Mouse (Mus musculus) liver, embryonic 15.5 days (tissue): ENCODE measurements around the gene Nup85. TPM values are rescaled to one million over a fixed set of nuclear protein-coding genes. Genes with fewer than 3 reads are reported as not detected.

ENCODE experiments used
- ATAC-seq: fragments of 200-750 bp; cut with Nextera tagmentation; 2 replicates; pipeline ENCODE4 v1.8.0; 2017; ENCODE audit warnings: moderate number of reproducible peaks, mild to moderate bottlenecking, moderate library complexity; ENCODE audit not compliant: insufficient read depth
- H3K27ac ChIP-seq: fragments of 300-500 bp; sonication (generic); replicated peaks from 2 replicates; pipeline ENCODE4 v1.5.1; 2015; ENCODE audit warnings: mild to moderate bottlenecking, inconsistent platforms
- H3K27me3 ChIP-seq: fragments of 300-500 bp; sonication (generic); 2 replicates; pipeline ENCODE4 v1.6.1; 2015; ENCODE audit warnings: mild to moderate bottlenecking, inconsistent platforms
- H3K36me3 ChIP-seq: fragments of 300-500 bp; sonication (generic); replicated peaks from 2 replicates; pipeline ENCODE4 v1.6.1; 2015; ENCODE audit warnings: moderate library complexity, mild to moderate bottlenecking, inconsistent platforms
- H3K4me1 ChIP-seq: fragments of 300-500 bp; sonication (generic); replicated peaks from 2 replicates; pipeline ENCODE4 v1.6.1; 2015; ENCODE audit warnings: inconsistent platforms
- H3K4me2 ChIP-seq: fragments of 300-500 bp; sonication (generic); 2 replicates; pipeline ENCODE4 v1.6.1; 2015; ENCODE audit warnings: moderate library complexity, mild to moderate bottlenecking, inconsistent platforms
- H3K4me3 ChIP-seq: fragments of 300-500 bp; sonication (generic); replicated peaks from 2 replicates; pipeline ENCODE4 v1.5.1; 2015; ENCODE audit warnings: mild to moderate bottlenecking, inconsistent platforms
- H3K9ac ChIP-seq: fragments of 300-500 bp; sonication (generic); 2 replicates; pipeline ENCODE4 v1.6.1; 2015; ENCODE audit warnings: moderate library complexity, mild to moderate bottlenecking, inconsistent platforms
- H3K9me3 ChIP-seq: fragments of 300-500 bp; sonication (generic); replicated peaks from 2 replicates; pipeline ENCODE4 v1.6.1; 2016; ENCODE audit warnings: inconsistent platforms
- WGBS: fragments of 180-500 bp; shearing (Covaris S2); methylation state at CpG from one replicate; pipeline ENCODE4 v1.1.7; 2015; ENCODE audit warnings: mixed read lengths; ENCODE audit not compliant: insufficient replicate concordance; 5-methylcytosine and 5-hydroxymethylcytosine counted together
- polyA plus RNA-seq: library from polyadenylated mRNA; unstranded; fragments of >200 nt; fragmentation: Nextera tagmentation; extraction: Ambion mirVana; gene quantifications from 2 replicates; pipeline ENCODE4 v1.2.1, GENCODE M21; 2015

Gene Nup85
- polyA plus RNA-seq, 1 experiment from 2014 or later: 111 TPM

- peak; percentile 76 for ATAC-seq
- Histone ChIP-seq H3K9ac (peak overlapping the region; percentile 99), H3K4me1 (peaks cover 44% of the 10 kb centered on the region), H3K27me3 (no peaks in the 10 kb centered on the region), H3K4me3 (peak overlapping the region; percentile 100), H3K27ac (peak overlapping the region; percentile 100), H3K36me3 (peaks cover 35% of the 10 kb centered on the region), H3K9me3 (no peaks in the 10 kb centered on the region), H3K4me2 (peak overlapping the region; percentile 79)
- under 1% methylated on average over 71 of the region's 84 CpGs for WGBS
These were observed 28.7 kb upstream of the Nup85 start for GRCm38 (mm10) chr11:115535401-115536037.

GRCm38 (mm10) chr11:115536038-115536681 lies 28.1 kb upstream of the Nup85 start, which contains the start of gene Sumo2:
Gene Sumo2, minus strand, starts transcription at chr11:115536276.
- peak within 1 kb of the TSS; percentile 100 for H3K27ac ChIP-seq
- H3K4me2 ChIP-seq: peak within 1 kb of the TSS; percentile 79
- H3K36me3 ChIP-seq: peaks cover 32% of the 10 kb centered on the region
- H3K4me3 ChIP-seq: peak within 1 kb of the TSS; percentile 100
- peaks cover 43% of the 10 kb centered on the region for H3K4me1 ChIP-seq
- peak within 1 kb of the TSS; percentile 99 for H3K9ac ChIP-seq
- no peaks in the 10 kb centered on the region for H3K9me3 ChIP-seq
- ATAC-seq: peak; percentile 90
- no peaks in the 10 kb centered on the region for H3K27me3 ChIP-seq
- WGBS: under 1% methylated on average over 63 of the region's 70 CpGs

DNA sequence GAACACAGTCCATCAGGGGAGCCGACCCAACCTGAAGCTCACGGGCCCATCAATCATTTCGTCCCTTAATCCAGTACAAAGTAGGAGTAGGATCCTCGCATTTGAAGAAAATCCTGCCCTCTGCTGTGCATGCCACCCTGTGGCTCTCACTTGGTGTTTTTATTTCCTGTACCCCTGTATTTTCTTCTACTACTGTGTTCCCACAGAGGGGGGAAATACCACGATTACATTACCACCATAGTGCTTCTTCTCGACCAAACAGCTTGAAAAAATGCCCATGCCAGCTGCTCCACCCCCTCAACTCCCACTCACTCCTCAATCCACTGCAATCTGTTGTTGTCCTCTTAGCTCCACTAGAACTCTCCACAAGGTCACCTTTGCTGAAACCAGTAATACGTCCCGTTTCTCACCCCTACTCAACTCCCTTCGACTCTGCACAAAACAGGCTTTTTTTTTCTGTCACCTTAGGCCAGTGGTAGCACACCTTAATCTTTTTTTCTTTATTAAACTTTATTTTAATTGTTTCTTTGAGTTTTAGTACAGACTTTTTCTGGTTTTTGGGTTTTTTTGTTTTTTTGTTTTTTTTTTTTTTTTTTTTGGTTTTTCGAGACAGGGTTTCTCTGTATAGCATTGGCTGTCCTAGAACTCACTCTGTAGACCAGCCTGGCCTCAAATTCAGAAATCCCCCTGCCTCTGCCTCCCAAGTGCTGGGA lies 27.2 kb upstream of the Nup85 start:
- no peaks in the 10 kb centered on the region for H3K9me3 ChIP-seq
- no peak for ATAC-seq
- WGBS: 82% methylated on average over 10 of the region's 10 CpGs
- H3K27ac ChIP-seq: peak overlapping the region; percentile 100
- peak overlapping the region; percentile 100 for H3K4me3 ChIP-seq
- H3K4me2 ChIP-seq: peak overlapping the region; percentile 79
- H3K4me1 ChIP-seq: peaks cover 40% of the 10 kb centered on the region
- no peaks in the 10 kb centered on the region for H3K27me3 ChIP-seq
- peaks cover 24% of the 10 kb centered on the region for H3K36me3 ChIP-seq
- H3K9ac ChIP-seq: no peak overlapping the region

DNA sequence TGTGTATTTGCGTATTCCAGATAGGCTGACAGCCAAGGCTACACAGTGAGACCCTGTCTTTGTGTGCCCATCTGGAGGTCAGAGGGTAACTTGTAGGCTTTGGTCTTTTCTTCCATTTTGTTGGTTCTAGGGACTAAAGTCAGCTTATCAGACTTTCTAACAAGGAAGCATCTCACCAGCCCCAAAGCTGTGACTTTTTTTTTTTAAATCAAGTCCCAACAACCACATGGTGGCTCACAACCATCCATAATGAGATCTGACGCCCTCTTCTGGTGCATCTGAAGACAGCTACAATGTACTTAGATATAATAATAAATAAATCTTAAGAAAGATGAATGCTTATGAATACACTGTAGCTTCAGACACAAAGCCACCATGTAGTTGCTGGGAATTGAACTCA lies 26.2 kb upstream of the Nup85 start:
- ATAC-seq: no peak
- no peak overlapping the region for H3K9ac ChIP-seq

DNA sequence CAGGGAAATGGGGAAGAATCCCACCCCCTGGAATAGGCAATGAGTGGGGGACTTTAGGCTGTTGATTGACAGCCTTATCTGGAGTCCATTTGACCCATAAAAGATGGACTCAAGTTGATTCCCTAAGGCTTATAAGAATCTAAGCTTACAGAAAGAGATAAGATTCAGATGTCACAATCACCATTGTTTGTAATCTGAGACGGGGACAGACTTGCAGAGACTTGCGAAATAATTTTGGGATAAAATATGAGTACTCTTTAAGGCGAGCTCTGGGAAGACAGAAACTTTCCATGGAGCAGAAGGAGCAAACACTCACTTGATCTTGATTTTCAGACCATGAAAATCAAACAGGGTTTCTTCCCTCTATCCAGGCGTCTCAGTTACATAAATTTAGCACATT lies 20.7 kb upstream of the Nup85 start:
- H3K27ac ChIP-seq: no peak overlapping the region
- H3K9ac ChIP-seq: no peak overlapping the region
- H3K4me2 ChIP-seq: no peak overlapping the region
- no peaks in the 10 kb centered on the region for H3K9me3 ChIP-seq
- H3K27me3 ChIP-seq: peaks cover 26% of the 10 kb centered on the region
- ATAC-seq: no peak
- no peaks in the 10 kb centered on the region for H3K36me3 ChIP-seq
- H3K4me3 ChIP-seq: no peak overlapping the region
- H3K4me1 ChIP-seq: no peaks in the 10 kb centered on the region
- 44% methylated on average over 4 of the region's 4 CpGs for WGBS

More for the DNA sequence above, 26.2 kb upstream of the Nup85 start:
- Histone ChIP-seq H3K27ac (no peak overlapping the region), H3K27me3 (peaks cover 7% of the 10 kb centered on the region), H3K4me3 (no peak overlapping the region), H3K4me1 (peaks cover 33% of the 10 kb centered on the region), H3K36me3 (peaks cover 13% of the 10 kb centered on the region), H3K4me2 (no peak overlapping the region), H3K9me3 (no peaks in the 10 kb centered on the region)
- WGBS: 27% methylated on average over 2 of the region's 2 CpGs

DNA sequence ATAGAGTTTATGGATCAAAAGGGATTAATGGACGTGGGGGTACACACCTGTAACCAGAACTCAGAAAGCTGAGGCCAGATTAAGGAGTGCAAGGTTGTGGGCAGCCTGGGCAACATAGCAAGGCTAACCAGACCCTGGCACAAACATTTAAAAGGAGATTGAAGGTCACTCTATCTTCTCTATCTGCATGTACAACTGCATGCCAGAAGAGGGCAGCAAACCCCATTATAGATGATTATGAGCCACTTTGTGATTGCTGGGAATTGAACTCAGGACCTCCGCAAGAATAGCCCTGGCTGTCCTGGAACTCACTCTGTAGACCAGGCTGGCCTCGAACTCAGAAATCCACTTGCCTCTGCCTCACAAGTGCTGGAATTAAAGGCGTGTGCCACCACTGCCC lies 11.5 kb upstream of the Nup85 start:
- H3K4me2 ChIP-seq: no peak overlapping the region
- H3K9ac ChIP-seq: no peak overlapping the region
- no peak for ATAC-seq
- H3K4me1 ChIP-seq: no peaks in the 10 kb centered on the region
- no peaks in the 10 kb centered on the region for H3K36me3 ChIP-seq
- no peak overlapping the region for H3K4me3 ChIP-seq
- no peaks in the 10 kb centered on the region for H3K27me3 ChIP-seq
- H3K9me3 ChIP-seq: no peaks in the 10 kb centered on the region
- no peak overlapping the region for H3K27ac ChIP-seq
- WGBS: 49% methylated on average over 4 of the region's 4 CpGs

GRCm38 (mm10) chr11:115555717-115556116 lies 8.5 kb upstream of the Nup85 start:
- Histone ChIP-seq H3K4me3 (no peak overlapping the region), H3K27ac (no peak overlapping the region), H3K4me2 (no peak overlapping the region), H3K9me3 (no peaks in the 10 kb centered on the region), H3K36me3 (no peaks in the 10 kb centered on the region), H3K9ac (no peak overlapping the region), H3K27me3 (no peaks in the 10 kb centered on the region), H3K4me1 (no peaks in the 10 kb centered on the region)
- no peak for ATAC-seq
- 73% methylated on average over 17 of the region's 17 CpGs for WGBS

DNA sequence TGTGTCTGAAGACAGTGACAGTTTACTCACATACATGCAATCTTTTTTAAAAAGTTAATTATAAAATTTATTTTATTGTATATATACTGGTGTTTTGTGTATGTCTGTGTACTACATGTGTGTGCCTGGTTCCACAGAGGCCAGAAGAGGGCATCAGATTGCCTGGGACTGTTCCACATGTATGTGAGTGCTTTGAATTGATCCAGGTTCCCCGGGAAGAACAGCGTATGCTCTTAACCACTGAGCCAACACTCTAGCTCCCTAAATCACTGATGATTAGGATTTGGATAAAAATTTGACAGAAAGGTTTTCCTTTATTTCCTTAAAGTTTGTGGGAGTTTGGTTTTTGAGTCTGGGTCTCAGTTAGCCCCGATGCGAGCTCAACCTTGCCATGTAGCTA lies 828 bp upstream of the Nup85 start:
- Histone ChIP-seq H3K27ac (peak overlapping the region; percentile 88), H3K36me3 (peaks cover 28% of the 10 kb centered on the region), H3K27me3 (no peaks in the 10 kb centered on the region), H3K9ac (peak overlapping the region; percentile 82), H3K9me3 (no peaks in the 10 kb centered on the region), H3K4me1 (peaks cover 43% of the 10 kb centered on the region), H3K4me3 (peak overlapping the region; percentile 93), H3K4me2 (peak overlapping the region; percentile 81)
- 34% methylated on average over 4 of the region's 4 CpGs for WGBS
- peak; percentile 43; the same call in 1 of the 2 replicates for ATAC-seq

DNA sequence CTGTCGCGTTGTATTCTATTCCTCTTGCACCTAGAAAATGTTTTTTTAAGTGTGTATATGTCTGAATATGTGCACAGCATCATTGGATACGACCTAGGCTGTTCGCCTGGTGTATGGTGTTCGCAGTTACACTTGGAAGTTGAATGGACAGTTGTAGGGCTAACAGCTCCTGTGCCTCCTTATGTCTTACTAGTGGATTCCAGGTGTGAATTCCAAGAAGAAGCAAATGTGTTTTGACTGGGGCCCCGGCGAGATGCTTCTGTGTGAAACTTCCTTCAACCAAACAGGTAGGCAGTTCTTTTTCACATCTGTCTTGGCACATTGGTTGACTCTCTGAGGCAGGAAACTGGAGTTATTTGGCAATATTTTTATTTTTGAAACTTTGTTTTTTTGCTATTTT lies 727 bp downstream of the Nup85 start:
- Histone ChIP-seq H3K4me2 (peak overlapping the region; percentile 81), H3K9me3 (no peaks in the 10 kb centered on the region), H3K4me3 (peak overlapping the region; percentile 93), H3K27ac (peak overlapping the region; percentile 88), H3K4me1 (peaks cover 43% of the 10 kb centered on the region), H3K9ac (peak overlapping the region; percentile 82), H3K36me3 (peaks cover 43% of the 10 kb centered on the region), H3K27me3 (no peaks in the 10 kb centered on the region)
- ATAC-seq: no peak
- WGBS: 8% methylated on average over 7 of the region's 7 CpGs

GRCm38 (mm10) chr11:115579080-115579479 lies 14.8 kb downstream of the Nup85 start:
- Histone ChIP-seq H3K9ac (no peak overlapping the region), H3K36me3 (peaks cover 80% of the 10 kb centered on the region), H3K4me2 (no peak overlapping the region), H3K27me3 (no peaks in the 10 kb centered on the region), H3K9me3 (no peaks in the 10 kb centered on the region), H3K4me1 (no peaks in the 10 kb centered on the region), H3K27ac (no peak overlapping the region), H3K4me3 (no peak overlapping the region)
- no peak for ATAC-seq

- no peak overlapping the region for H3K27ac ChIP-seq
- H3K4me1 ChIP-seq: no peaks in the 10 kb centered on the region
- 77% methylated on average over 10 of the region's 10 CpGs for WGBS
- peaks cover 100% of the 10 kb centered on the region for H3K36me3 ChIP-seq
- no peaks in the 10 kb centered on the region for H3K27me3 ChIP-seq
- ATAC-seq: no peak
- H3K9ac ChIP-seq: no peak overlapping the region
- H3K4me3 ChIP-seq: no peak overlapping the region
- no peak overlapping the region for H3K4me2 ChIP-seq
- no peaks in the 10 kb centered on the region for H3K9me3 ChIP-seq
These were observed 18.8 kb downstream of the Nup85 start for GRCm38 (mm10) chr11:115582913-115583606.
